Mouse (Mus musculus): ENCODE data around the gene Ift81.
A peak's percentile ranks its signal among the peaks of the same experiment; 100 is the strongest.

The Ift81 gene

GRCm38 (mm10) chr5:122624952-122625479, 10.7 kb upstream of the Ift81 start:
- DNase-seq: no peak

- DNase-seq: no peak
These were observed 9.5 kb upstream of the Ift81 start for GRCm38 (mm10) chr5:122623861-122624260.

- no peak for DNase-seq
These were observed 8.2 kb upstream of the Ift81 start for GRCm38 (mm10) chr5:122622526-122622925.

GRCm38 (mm10) chr5:122621376-122621886, 7.1 kb upstream of the Ift81 start:
- DNase-seq: no peak

- no peak for DNase-seq
These were observed 5.5 kb upstream of the Ift81 start for GRCm38 (mm10) chr5:122619686-122620296.

DNA sequence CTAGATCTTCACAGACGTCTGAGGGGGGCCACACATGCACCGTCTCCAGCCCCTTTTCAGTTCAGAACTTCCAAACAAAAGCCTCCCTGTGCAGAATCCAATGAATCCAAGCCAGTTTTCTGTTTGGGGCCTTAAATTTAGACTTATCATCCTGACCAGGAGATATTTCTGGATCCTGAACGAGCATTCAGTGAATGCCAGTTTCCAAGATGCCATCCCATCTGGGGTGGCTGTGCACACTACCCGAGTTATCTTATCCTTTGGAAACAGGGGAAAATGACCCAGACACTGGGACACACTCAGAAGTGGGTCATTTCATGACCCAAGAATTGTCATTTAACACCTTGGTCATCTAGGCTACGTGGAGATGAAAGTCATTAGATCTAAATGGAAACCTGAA, 3.4 kb upstream of the Ift81 start:
- DNase-seq: no peak

- DNase-seq: no peak
These were observed 2.7 kb downstream of the Ift81 start for GRCm38 (mm10) chr5:122611651-122612050.

- no peak for DNase-seq
These were observed 9.4 kb downstream of the Ift81 start for GRCm38 (mm10) chr5:122604894-122605293.

DNA sequence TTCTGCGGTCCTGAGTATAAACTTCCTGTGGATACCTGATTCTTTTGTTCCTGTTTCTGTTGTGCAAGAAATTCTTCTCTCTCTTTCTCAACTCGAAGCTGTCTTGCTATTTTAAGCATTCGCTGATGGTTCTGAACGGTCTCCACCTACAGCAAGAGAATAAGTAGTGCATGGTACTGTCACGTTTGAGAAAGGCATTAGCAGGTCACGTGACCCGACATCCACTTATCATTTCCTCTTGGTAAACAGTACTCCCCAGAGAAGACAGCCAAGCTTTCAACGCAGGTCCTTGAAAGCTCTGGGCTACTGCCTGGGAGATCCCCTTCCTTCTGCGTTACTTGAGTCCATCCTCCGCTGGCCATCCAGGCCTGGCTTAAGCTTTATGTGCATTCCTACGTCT, 12.1 kb downstream of the Ift81 start:
- no peak for DNase-seq

DNA sequence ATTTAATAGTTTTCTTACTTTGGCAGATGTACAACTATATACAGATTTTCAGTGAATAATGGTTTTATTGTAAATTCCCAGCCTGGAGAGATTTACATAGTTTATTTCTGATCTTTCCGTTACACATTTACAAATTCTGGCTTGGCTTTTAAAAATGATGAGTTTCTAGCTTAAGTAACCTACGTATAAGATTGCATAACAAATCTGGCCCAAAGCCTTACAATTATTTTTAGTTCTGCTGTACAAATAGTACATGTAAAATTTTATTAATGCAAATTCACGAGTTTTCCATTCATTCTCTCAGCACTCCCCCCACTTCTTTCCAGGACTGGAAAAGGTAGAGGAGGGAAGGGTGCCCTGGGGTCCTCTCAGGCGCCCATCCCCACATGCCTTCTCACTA, 18.8 kb downstream of the Ift81 start:
- DNase-seq: no peak

DNA sequence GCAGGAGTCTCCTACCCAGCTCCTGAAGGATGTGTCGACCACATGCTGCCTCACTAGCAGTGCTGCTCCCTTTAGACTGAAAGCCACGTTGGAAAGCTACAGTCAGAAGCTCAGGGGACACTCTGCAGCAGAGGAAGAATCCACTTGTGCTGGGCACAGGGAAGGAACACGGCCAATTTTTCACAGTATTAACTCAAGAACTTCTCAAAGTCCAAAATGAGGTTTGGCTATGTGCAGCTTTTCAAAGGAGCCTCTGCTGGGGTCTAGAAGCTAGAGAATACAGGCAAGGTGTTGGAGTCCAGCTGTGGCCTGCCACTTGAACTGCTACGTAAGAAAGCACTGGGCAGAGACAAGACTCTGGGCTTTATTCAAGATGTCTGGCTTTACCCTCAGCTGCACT, 24.4 kb downstream of the Ift81 start:
- no peak for DNase-seq

DNA sequence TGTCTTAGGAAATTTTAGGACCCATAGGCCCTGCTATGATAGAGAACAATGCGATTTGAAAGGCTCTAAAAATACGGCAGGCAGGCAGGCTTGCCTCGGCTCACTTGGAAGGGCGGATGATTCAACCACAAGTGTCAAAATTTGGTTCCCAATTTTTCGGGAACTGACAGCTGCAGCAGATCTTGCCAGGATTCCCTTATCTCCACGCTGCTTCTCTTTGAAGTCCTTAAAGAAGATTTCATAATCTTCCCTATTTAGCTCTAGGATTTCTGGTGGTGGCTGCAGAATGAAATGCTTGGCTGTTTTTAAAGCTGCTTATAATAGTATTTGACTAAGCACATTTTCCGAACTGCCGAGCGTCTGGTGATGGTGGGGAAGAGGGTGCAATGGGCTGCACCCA, 28.8 kb downstream of the Ift81 start:
- DNase-seq: no peak

DNA sequence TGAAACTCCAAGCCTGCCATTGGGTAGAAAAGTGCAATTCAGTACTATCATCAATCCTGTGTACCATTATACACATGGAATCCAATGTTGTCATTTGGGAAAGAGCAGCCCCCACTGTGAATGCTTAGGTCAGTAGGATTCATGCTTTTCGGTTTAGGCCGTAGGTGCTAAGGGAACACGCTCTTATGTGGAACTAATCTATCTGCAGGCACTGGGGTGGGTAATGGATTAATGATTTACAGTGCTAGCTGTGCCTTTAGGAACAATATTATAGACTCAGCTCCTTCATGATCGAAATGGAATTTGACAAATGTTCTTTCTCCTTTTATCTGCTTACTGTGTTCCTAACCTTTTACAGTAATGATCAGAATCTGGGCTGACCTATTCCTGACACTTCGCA, 30.2 kb downstream of the Ift81 start:
- DNase-seq: no peak

DNA sequence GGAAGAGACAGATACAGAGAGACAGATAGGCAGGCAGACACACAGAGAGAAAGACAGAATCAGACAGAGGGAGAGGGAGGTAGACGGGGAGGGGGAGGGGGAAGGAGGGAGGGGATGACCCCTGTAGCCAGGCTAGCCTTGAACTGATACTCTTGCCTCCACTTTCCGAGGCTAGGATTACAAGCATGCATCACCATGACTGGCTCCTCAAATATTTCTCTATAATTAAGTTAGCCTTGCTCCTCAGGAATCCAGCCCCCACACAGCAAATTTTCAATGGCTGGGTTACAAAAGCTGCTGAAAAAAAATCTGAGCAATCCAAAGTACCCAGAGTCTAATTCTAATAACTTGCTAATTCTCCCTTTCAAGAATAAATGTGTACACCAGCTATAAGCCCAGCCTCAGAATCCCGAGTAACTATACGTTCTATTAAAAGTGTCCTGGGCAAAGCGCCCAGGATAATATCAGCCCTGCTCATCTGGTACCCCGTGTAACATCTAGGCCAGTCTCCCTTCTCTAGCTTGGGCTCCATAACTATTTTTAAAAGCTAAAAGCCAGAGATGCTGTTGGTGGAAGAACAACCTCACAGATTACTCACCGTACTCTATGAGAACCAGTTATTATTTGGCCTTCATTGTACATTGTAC, 37.5 kb downstream of the Ift81 start:
- no peak for DNase-seq

DNA sequence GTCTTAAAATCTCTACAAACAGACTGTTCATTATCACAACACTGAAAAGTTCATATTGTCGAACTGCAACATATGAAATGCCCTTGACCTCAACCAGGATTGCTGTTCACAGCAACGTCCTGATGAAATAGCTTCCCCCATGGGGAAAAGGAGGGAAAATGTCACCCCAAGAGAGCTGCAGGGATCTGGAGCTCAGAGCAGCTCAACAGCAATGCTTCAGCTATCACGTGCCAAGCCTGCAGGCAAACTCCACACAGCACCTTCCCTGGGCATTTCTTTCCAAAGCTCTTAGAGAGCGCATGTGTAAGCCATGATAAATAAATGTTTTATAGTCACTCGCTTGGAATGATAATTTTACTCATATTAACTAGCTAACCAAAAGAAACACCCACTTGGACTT, 42.3 kb downstream of the Ift81 start:
- DNase-seq: no peak

GRCm38 (mm10) chr5:122566626-122567025, 47.7 kb downstream of the Ift81 start:
- peak; percentile 49 for DNase-seq

DNA sequence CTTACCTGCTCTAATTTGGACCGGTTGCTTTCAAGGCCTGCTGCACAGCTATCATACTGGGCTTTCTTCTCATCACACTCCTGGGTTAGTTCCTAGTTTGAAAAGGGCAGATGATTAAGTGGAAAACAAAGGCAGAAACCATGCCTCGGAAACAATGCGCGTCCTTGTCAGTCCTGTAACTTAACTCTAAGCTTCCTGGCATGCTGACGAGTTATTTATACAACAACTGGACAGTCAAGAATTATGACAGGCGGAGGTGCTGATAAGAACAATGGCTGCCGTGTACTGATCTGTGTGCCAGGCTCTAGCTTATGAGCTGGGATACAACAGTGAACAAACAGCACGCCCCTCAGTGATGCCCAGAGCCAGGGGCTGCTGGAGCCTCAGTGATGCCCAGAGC, 53.7 kb downstream of the Ift81 start:
- no peak for DNase-seq

- no peak for DNase-seq
These were observed 56.2 kb downstream of the Ift81 start for GRCm38 (mm10) chr5:122558127-122558526.

- DNase-seq: no peak
These were observed 59.2 kb downstream of the Ift81 start for GRCm38 (mm10) chr5:122555107-122555506.

DNA sequence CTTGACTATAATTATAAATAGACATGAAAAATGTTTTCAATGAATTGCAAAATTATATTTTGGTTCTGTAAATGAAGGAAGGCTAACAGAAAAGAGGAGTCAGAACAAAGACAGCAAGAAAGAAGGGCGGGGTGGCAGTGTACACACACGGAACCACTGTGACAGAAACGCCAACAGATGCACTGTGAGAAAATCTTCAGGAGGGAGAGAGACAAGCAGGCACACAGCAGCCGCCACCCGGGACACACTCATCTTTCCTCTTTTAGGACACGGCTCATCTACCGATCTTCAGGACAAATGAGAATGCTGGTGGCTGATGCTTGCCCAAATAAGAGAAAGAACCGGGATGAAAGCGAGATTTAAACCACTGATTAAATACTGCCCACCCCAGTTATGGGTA, 61.7 kb downstream of the Ift81 start:
- no peak for DNase-seq

DNA sequence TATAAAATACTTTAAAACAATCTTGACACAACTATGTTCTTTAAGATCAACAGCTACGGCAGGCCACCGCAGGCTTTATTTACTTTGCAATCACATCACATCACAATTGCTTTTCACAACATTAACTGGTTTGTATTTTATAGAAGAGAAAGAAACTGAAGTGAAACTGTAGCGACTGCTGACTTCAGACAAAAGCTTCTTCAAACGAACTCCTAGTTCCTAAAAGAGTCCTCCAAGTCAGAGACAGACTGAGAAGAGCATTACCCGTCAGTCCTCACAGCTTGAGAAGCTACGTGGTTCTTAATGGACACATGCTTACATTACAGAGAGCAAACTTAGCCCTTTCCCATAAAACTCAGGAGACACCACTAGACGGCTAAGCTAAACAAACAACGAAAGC, 63.9 kb downstream of the Ift81 start:
- no peak for DNase-seq

DNA sequence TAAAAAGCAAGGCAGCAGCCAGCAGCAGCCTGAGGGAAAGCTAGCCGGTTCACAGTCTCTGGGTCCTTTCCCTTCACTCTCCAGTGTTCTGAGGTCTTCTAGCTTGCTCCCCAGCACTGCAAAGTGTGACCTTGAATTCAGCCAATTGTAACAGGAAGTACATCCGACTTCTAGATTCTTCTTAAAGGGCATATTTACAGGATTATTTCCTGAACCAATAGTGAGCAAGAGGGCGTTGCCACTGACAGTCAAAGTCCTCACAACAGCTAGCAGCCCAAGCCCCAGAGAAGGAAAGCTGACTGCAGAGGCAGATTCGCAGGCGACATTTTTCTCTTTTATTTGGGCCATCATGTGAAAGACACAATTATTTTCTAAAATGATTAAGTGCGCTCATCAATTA, 65.6 kb downstream of the Ift81 start:
- no peak for DNase-seq

- DNase-seq: no peak
These were observed 66.5 kb downstream of the Ift81 start for GRCm38 (mm10) chr5:122547810-122548209.

DNA sequence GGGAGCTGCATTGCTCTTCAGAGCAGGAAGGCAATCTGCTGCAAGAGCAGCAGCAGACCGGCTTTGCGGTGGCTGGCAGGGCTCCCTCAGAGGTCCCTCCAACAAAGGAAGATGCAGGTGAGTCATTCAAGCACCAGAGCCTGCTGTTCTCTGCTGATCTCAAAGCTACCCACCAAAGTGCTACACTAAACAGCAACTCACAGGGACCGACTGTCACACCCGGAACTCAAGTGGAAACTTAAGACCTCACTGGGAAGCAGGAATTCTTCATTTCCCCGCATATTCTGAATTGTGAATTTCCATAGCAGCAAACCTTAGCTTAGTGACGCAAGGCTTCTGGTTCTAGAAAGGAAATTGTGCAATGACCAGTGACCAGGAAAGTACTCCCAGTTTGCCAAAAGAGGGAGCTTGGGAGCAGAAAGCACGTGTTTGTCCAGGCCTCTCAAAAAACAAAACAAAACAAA, 67.0 kb downstream of the Ift81 start:
- no peak for DNase-seq

- DNase-seq: no peak
These were observed 70.9 kb downstream of the Ift81 start for GRCm38 (mm10) chr5:122543392-122543791.
